In the genomic region with DNA sequence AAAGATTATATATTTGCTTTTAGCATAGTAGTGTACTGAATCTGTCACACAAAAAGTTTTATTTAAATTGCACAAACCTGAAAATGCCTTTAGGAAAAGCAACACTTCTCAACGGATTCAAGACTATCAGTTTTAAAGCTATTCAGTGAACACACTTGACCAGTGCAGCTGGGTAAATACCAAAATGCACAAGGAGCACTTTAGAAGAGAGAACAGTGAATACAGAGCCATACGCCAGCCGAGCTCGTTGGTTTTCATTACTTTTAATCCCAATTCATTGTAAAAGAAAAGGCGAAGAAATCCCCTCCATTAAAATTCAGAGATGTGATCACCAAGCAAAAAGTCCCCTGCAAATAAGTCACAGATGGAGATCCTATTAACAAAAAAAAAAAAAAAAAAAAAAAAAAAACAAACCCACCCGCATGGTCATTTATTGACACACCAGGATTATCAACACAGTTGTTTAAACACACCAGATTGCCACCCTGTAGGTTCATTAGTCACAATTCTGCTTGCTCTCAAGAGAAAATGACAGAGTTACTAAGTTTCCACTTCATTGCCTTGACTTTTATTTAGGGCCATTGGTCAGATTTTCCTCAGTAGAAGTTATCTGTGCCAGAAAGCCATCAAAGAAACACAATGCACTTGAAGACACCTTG, we compare ENCODE assay signal across 12 mouse cellular contexts. TPM values are rescaled to one million over a fixed set of nuclear protein-coding genes. Genes with fewer than 3 reads are reported as not detected.
"Had no signal": no experiment of that assay in that cellular context is flagged by ENCODE, and none has a peak within 500 bp of the region (broad histone marks: within the 10 kb centered on the region; RNA-seq: fewer than 3 reads in every experiment).

No protein-coding gene starts in this region.

- H3K4me1 ChIP-seq: kidney, embryonic 15.5 days; limb, embryonic 13.5 days had no signal

- H3K9me3 ChIP-seq: kidney, embryonic 15.5 days; limb, embryonic 13.5 days; midbrain, embryonic 10.5 days had no signal

- ATAC-seq: intestine, embryonic 16.5 days had no signal

- H3K9ac ChIP-seq: kidney, embryonic 15.5 days; limb, embryonic 13.5 days; liver, embryonic 14.5 days had no signal

- H3K4me3 ChIP-seq: kidney, embryonic 15.5 days; limb, embryonic 13.5 days; midbrain, embryonic 10.5 days; myocyte had no signal

- H3K36me3 ChIP-seq: kidney, embryonic 15.5 days; limb, embryonic 13.5 days; midbrain, embryonic 10.5 days had no signal

- H3K27ac ChIP-seq: kidney, embryonic 15.5 days; limb, embryonic 13.5 days; liver, embryonic 14.5 days; midbrain, embryonic 10.5 days had no signal

- H3K4me2 ChIP-seq: kidney, embryonic 15.5 days; limb, embryonic 13.5 days had no signal

- DNase-seq: kidney, adult 2 months; kidney, postnatal 14 days; left cerebral cortex, postnatal 4 days; lung, adult 18-20 months; thymus, adult 2 months; thymus, postnatal 25 days had no signal

- H3K27me3 ChIP-seq: kidney, embryonic 15.5 days; limb, embryonic 13.5 days had no signal

RNA-seq across cellular contexts. Expression of gene Edaradd, which starts 39.4 kb away (rescaled TPM):
- polyA plus RNA-seq: myocyte had no signal
